Mouse (Mus musculus) intestine, postnatal 0 days (tissue): ENCODE measurements around the gene Lrp4. TPM values are rescaled to one million over a fixed set of nuclear protein-coding genes. Genes with fewer than 3 reads are reported as not detected.

ENCODE experiments used
- ATAC-seq: fragments of 200-750 bp; cut with Nextera tagmentation; 2 replicates; pipeline ENCODE4 v1.8.0; 2017; ENCODE audit warnings: mild to moderate bottlenecking, moderate TSS enrichment, moderate library complexity
- H3K27ac ChIP-seq: fragments of 300-500 bp; sonication (generic); 2 replicates; pipeline ENCODE4 v1.5.1; 2014; ENCODE audit warnings: mild to moderate bottlenecking, low read depth, low read length, moderate library complexity
- H3K27me3 ChIP-seq: fragments of 300-500 bp; sonication (generic); replicated peaks from 2 replicates; pipeline ENCODE4 v1.6.1; 2014; ENCODE audit warnings: low read length, mixed read lengths; ENCODE audit not compliant: control insufficient read depth, insufficient read depth
- H3K36me3 ChIP-seq: fragments of 300-500 bp; sonication (generic); 2 replicates; pipeline ENCODE4 v1.6.1; 2014; ENCODE audit warnings: mild to moderate bottlenecking, moderate library complexity; ENCODE audit not compliant: control insufficient read depth, insufficient read depth
- H3K4me1 ChIP-seq: fragments of 300-500 bp; sonication (generic); replicated peaks from 2 replicates; pipeline ENCODE4 v1.6.1; 2014; ENCODE audit warnings: antibody characterized with exemption, low read length, mixed read lengths; ENCODE audit not compliant: control insufficient read depth, insufficient read depth
- H3K4me2 ChIP-seq: fragments of 300-500 bp; sonication (generic); replicated peaks from 2 replicates; pipeline ENCODE4 v1.6.1; 2014; ENCODE audit warnings: low read depth, mild to moderate bottlenecking, moderate library complexity
- H3K4me3 ChIP-seq: fragments of 300-500 bp; sonication (generic); 2 replicates; pipeline ENCODE4 v1.5.1; 2014; ENCODE audit warnings: low read depth, low read length
- H3K9ac ChIP-seq: fragments of 300-500 bp; sonication (generic); 2 replicates; pipeline ENCODE4 v1.6.1; 2014; ENCODE audit warnings: mild to moderate bottlenecking, low read depth, low read length
- H3K9me3 ChIP-seq: fragments of 300-500 bp; sonication (generic); 2 replicates; pipeline ENCODE4 v1.6.1; 2016; ENCODE audit warnings: mixed run types; ENCODE audit not compliant: control insufficient read depth
- CTCF ChIP-seq: sonication (generic); IDR thresholded peaks from 2 replicates; pipeline ENCODE4 v1.5.1; 2016; ENCODE audit warnings: low read depth, mild to moderate bottlenecking, control low read depth, antibody characterized with exemption, moderate library complexity
- WGBS: fragments of 180-500 bp; shearing (Covaris S2); extraction: QIAGEN DNeasy Blood & Tissue Kit; methylation state at CpG from one replicate; pipeline ENCODE4 v1.1.7; 2014; 5-methylcytosine and 5-hydroxymethylcytosine counted together
- polyA plus RNA-seq: library from polyadenylated mRNA; unstranded; fragments of >200 nt; fragmentation: Nextera tagmentation; extraction: Ambion mirVana; gene quantifications from 2 replicates; pipeline ENCODE4 v1.2.1, GENCODE M21; 2015

Gene Lrp4
- polyA plus RNA-seq, 1 experiment from 2014 or later: 4.9 TPM

DNA sequence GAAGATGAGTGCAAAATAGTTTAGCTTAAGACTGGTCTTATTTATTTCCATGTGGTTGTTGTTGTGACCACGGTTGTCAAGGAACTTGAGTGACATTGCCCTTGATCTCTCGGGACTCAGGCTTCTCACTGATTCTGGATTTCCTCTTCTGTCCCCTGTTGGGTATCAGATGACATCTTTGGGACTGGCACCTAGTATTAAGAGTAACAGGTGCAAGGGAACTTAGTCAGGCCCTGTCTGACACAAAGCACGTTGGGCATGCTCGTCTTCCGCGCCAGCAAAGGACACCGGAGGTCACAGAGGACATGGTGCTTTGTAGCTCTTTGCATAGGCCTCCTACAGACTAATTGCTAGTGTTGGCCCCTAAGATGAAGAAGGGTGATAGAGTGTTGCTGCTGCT, 3.5 kb downstream of the Lrp4 start:
- Histone ChIP-seq H3K4me3 (no peak overlapping the region), H3K4me2 (no peak overlapping the region; the same call in 1 of the 2 replicates), H3K27me3 (no peaks in the 10 kb centered on the region), H3K9ac (no peak overlapping the region), H3K36me3 (no peaks in the 10 kb centered on the region), H3K27ac (no peak overlapping the region), H3K4me1 (peaks cover 11% of the 10 kb centered on the region), H3K9me3 (no peaks in the 10 kb centered on the region)
- no peak for TF ChIP-seq CTCF
- no peak for ATAC-seq
- 62% methylated on average over 7 of the region's 7 CpGs for WGBS

DNA sequence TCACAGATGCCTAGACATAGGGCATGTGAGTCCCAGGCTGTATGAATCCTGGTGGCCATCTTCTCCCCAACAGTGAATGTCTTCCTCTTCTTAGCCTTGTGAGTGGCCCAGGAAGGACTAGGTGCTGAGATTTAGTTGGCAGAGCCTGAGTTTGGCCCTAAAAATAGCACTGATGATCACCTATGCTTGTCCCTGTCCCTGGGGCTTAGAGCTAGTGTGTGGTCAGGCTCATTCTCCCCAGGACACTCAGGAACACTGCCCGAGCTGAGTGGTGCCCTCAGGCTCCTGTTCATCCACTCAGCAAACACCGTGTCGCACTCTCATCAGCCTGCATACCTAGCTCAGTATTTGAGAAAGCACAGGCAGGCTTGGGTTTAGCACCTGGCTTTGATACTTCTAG, 4.0 kb downstream of the Lrp4 start:
- Histone ChIP-seq H3K4me3 (no peak overlapping the region), H3K36me3 (no peaks in the 10 kb centered on the region), H3K4me2 (peak overlapping the region; percentile 13), H3K27me3 (no peaks in the 10 kb centered on the region), H3K9me3 (no peaks in the 10 kb centered on the region), H3K9ac (no peak overlapping the region), H3K4me1 (peaks cover 11% of the 10 kb centered on the region), H3K27ac (peak overlapping the region; percentile 46; the same call in 1 of the 2 replicates)
- no peak for TF ChIP-seq CTCF
- WGBS: 39% methylated on average over 3 of the region's 3 CpGs
- no peak for ATAC-seq

DNA sequence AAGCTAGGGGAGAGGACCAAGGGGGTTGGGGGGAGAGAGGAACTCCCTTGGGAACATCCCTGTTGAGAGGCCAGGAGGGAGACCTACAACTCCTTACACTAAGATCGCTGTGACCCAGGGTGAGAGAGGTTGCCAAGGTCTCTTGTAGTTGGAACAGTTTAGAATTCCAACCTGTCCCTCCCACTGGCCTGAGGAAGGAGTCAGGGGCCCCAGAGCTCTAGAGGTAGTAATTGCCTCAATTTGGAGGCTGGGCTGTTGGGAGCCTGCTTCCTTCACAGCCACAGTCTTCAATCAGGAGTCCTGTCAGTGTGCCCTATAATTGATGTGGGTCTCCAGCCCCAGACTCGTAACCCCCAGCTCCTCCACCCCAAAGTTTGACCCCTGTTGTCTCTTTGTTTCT, 4.9 kb downstream of the Lrp4 start:
- no peak for ATAC-seq
- Histone ChIP-seq H3K4me3 (no peak overlapping the region), H3K9ac (no peak overlapping the region), H3K4me1 (peaks cover 11% of the 10 kb centered on the region), H3K27me3 (no peaks in the 10 kb centered on the region), H3K9me3 (no peaks in the 10 kb centered on the region), H3K27ac (no peak overlapping the region; the same call in 1 of the 2 replicates), H3K36me3 (no peaks in the 10 kb centered on the region), H3K4me2 (peak overlapping the region; percentile 13)
- TF ChIP-seq CTCF: no peak
- WGBS: 9% methylated on average over 2 of the region's 2 CpGs

DNA sequence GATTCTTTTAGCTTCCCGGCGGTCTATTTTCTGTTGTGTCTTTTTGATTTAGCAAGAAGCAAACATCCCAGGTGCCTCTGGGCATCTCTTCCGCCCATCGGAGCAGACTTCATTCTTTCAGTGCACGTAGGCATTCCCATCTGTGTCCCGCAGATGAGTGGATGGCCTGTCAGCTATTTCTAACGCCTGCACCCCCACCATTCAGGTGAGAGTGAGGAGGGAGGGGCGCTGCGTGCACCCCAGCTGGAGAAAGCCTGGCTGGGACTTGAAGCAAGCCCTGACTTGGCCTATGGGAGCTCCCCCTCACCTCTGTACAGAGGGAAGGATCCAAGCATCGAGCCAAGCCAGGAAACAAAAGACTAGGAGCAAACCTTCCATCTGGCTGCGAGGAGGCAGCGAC, 5.4 kb downstream of the Lrp4 start:
- Histone ChIP-seq H3K9ac (peak overlapping the region; percentile 31; the same call in 1 of the 2 replicates), H3K4me2 (peak overlapping the region; percentile 50; the same call in 1 of the 2 replicates), H3K36me3 (no peaks in the 10 kb centered on the region), H3K27ac (peak overlapping the region; percentile 15; the same call in 1 of the 2 replicates), H3K9me3 (no peaks in the 10 kb centered on the region), H3K27me3 (no peaks in the 10 kb centered on the region), H3K4me3 (no peak overlapping the region), H3K4me1 (peaks cover 11% of the 10 kb centered on the region)
- WGBS: 21% methylated on average over 12 of the region's 12 CpGs
- TF ChIP-seq CTCF: no peak
- ATAC-seq: no peak

DNA sequence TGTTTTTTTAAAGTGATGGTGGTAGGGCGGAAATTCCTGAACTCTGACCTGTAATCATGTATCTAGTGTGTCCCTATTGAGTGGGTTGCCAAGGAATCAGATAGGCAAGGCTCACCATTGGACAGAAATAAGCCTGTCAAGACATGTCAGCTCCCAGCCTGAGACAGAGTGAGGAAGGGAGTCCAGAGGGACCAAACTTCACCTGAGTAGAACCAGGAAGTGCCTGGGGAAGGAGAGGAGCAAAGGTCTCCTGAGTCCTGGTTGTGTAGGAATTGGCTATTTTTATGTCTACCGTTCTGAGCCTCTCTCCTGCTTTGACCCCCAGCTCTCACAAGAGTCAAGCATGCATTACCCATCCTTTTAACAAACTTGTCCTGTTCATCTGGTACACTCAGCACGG, 8.6 kb downstream of the Lrp4 start:
- Histone ChIP-seq H3K9me3 (no peaks in the 10 kb centered on the region), H3K27me3 (no peaks in the 10 kb centered on the region), H3K27ac (peak overlapping the region; percentile 77), H3K4me1 (peaks cover 3% of the 10 kb centered on the region), H3K36me3 (peaks cover 2% of the 10 kb centered on the region; the same call in 1 of the 2 replicates), H3K4me3 (no peak overlapping the region), H3K9ac (no peak overlapping the region), H3K4me2 (no peak overlapping the region)
- no peak for TF ChIP-seq CTCF
- 57% methylated on average over 3 of the region's 3 CpGs for WGBS
- ATAC-seq: peak; percentile 87

DNA sequence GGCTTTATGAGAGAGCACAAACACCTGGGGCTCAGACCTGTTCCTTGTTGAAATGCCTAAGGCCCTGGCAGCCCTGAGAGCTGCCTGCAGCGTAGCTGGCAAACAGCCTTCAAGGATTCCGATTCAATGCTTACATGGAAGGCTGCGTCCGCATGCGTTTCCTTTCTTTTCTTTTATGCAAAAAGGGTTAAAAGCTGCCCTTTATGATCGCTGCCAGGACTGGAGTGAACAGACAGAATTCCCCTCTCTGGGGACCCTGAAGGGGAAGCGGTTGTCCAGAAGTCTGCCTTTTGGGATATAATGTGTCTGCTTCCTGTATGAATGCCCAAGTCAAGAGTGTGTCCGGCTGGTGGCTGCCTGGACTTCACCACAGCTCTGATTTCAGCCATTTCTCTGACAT, 10.3 kb downstream of the Lrp4 start:
- no peaks in the 10 kb centered on the region for H3K4me1 ChIP-seq
- H3K27ac ChIP-seq: no peak overlapping the region; the same call in 1 of the 2 replicates
- H3K36me3 ChIP-seq: peaks cover 17% of the 10 kb centered on the region
- 70% methylated on average over 8 of the region's 8 CpGs for WGBS
- H3K9ac ChIP-seq: no peak overlapping the region
- TF ChIP-seq CTCF: no peak
- no peaks in the 10 kb centered on the region for H3K27me3 ChIP-seq
- no peaks in the 10 kb centered on the region for H3K9me3 ChIP-seq
- no peak overlapping the region for H3K4me2 ChIP-seq
- H3K4me3 ChIP-seq: no peak overlapping the region
- no peak for ATAC-seq
